9 mouse cellular contexts compared by ENCODE assay signal in the genomic region with DNA sequence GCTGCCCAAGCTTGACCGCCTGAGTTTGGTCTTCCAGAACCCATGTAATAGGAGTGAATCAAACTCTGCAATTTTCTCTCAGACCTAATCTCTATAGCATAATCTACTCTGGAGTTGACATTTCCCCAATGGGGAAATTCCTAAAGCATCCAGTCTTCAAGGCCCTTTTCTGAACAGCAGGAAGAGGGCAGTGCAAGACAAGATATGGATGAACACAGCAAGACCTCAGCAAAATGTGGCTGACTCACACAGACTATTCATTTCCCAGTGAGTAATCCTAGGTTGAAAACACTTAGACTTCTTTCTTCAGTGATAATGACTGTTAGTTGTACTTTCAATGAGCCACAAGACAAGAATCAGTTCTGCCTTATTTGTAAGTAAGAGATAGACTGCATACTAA. TPM values are rescaled to one million over a fixed set of nuclear protein-coding genes. Genes with fewer than 3 reads are reported as not detected.
A peak's percentile ranks its signal among the peaks of the same experiment; 100 is the strongest.
DNase-seq lines count a peak whose midpoint lies in the region; ATAC-seq and TF ChIP-seq lines count a peak whose summit lies in the region.
"Had no signal": no experiment of that assay in that cellular context is flagged by ENCODE, and none has a peak within 500 bp of the region (broad histone marks: within the 10 kb centered on the region; RNA-seq: fewer than 3 reads in every experiment).

No protein-coding gene starts in this region.

- TF ChIP-seq CTCF in cortical plate, adult 2 months (IDR thresholded peaks at IDR 0.05; ENCODE audit: extremely low read depth, insufficient read depth, low read length) = peak; percentile 86

- no peak overlapping the region for H3K27ac ChIP-seq in forebrain, embryonic 15.5 days (replicated peaks)
- no peak overlapping the region for H3K27ac ChIP-seq in forebrain, embryonic 12.5 days
- no peak overlapping the region for H3K27ac ChIP-seq in cortical plate, adult 2 months (ENCODE audit: insufficient read depth, low read length)
- H3K27ac ChIP-seq: neural tube, embryonic 13.5 days had no signal

- no peak overlapping the region for H3K4me3 ChIP-seq in forebrain, embryonic 15.5 days
- no peak overlapping the region for H3K4me3 ChIP-seq in forebrain, embryonic 12.5 days (replicated peaks)
- no peak overlapping the region for H3K4me3 ChIP-seq in cortical plate, adult 2 months (ENCODE audit: insufficient read depth, low read length)
- H3K4me3 ChIP-seq: neural tube, embryonic 13.5 days had no signal

- H3K9me3 ChIP-seq in forebrain, embryonic 15.5 days = no peaks in the 10 kb centered on the region
- H3K9me3 ChIP-seq in forebrain, embryonic 12.5 days = no peaks in the 10 kb centered on the region
- H3K9me3 ChIP-seq: neural tube, embryonic 13.5 days had no signal

- H3K36me3 ChIP-seq in forebrain, embryonic 15.5 days = no peaks in the 10 kb centered on the region
- H3K36me3 ChIP-seq in forebrain, embryonic 12.5 days (replicated peaks) = no peaks in the 10 kb centered on the region
- H3K36me3 ChIP-seq: neural tube, embryonic 13.5 days had no signal

- no peaks in the 10 kb centered on the region for H3K4me1 ChIP-seq in forebrain, embryonic 15.5 days
- no peaks in the 10 kb centered on the region for H3K4me1 ChIP-seq in forebrain, embryonic 12.5 days
- H3K4me1 ChIP-seq in cortical plate, adult 2 months (ENCODE audit: control insufficient read depth, insufficient read depth, low read length) = no peaks in the 10 kb centered on the region
- H3K4me1 ChIP-seq: neural tube, embryonic 13.5 days had no signal

- ATAC-seq in forebrain, embryonic 15.5 days (replicated peaks) = peak; percentile 53; the same call in 1 of the 2 replicates
- ATAC-seq in forebrain, embryonic 12.5 days (ENCODE audit: low FRiP score) = no peak

- no peak overlapping the region for H3K4me2 ChIP-seq in forebrain, embryonic 15.5 days (replicated peaks)
- H3K4me2 ChIP-seq in forebrain, embryonic 12.5 days = no peak overlapping the region
- H3K4me2 ChIP-seq: neural tube, embryonic 13.5 days had no signal

- no peaks in the 10 kb centered on the region for H3K27me3 ChIP-seq in forebrain, embryonic 15.5 days
- no peaks in the 10 kb centered on the region for H3K27me3 ChIP-seq in forebrain, embryonic 12.5 days
- H3K27me3 ChIP-seq: neural tube, embryonic 13.5 days had no signal

- no peak for TF ChIP-seq POLR2A in cortical plate, adult 2 months (IDR thresholded peaks at IDR 0.05; ENCODE audit: extremely low read depth, insufficient read depth, low read length)

- WGBS in forebrain, embryonic 15.5 days = 88% methylated on average over 1 of the region's 1 CpGs
- WGBS in forebrain, embryonic 12.5 days = 75% methylated on average over 1 of the region's 1 CpGs

- no peak overlapping the region for H3K9ac ChIP-seq in forebrain, embryonic 15.5 days (replicated peaks)
- no peak overlapping the region for H3K9ac ChIP-seq in forebrain, embryonic 12.5 days
- H3K9ac ChIP-seq: neural tube, embryonic 13.5 days had no signal

- DNase-seq in urinary bladder, adult 18-20 months (ENCODE audit: low spot score in 2 of 2) = peak; percentile 5 to 50
- DNase-seq in urinary bladder, postnatal 4 days (ENCODE audit: low spot score in 2 of 2) = no peak
- peak; percentile 41 to 74 for DNase-seq in layer of hippocampus, adult 18-20 months (ENCODE audit: low spot score in 2 of 2)
- DNase-seq in retina, adult 2 months (ENCODE audit: low read depth, low spot score) = peak; percentile 36
- DNase-seq in gastrocnemius, postnatal 4 days (ENCODE audit: low spot score in 2 of 2) = no peak

RNA-seq across cellular contexts. Expression of a gene that starts 26.7 kb away (rescaled TPM):
- 9.1 and 10.0 TPM in 2 replicates for polyA plus RNA-seq in forebrain, embryonic 15.5 days (2015; fragmentation: Nextera tagmentation; extraction: Ambion mirVana)
- 6.2 and 9.4 TPM in 2 replicates for polyA plus RNA-seq in forebrain, embryonic 12.5 days (2016; fragmentation: Nextera tagmentation; extraction: Ambion mirVana)
- polyA plus RNA-seq in cortical plate, adult 2 months (2012; rRNA removed) = 35.6 and 38.6 TPM in 2 replicates
- total RNA-seq in layer of hippocampus, adult 18-20 months (2021) = 10 to 100 TPM; 20.9 to 23.6 TPM
- total RNA-seq in gastrocnemius, postnatal 4 days (2021) = 10 to 100 TPM; 22.5 to 23.2 TPM

Comparison
In these comparisons a context has a peak if more than half of its experiments do, and no peak if none do; other contexts are left out.
1. DNase-seq: peak in urinary bladder, adult 18-20 months (2 of 2), layer of hippocampus, adult 18-20 months (2 of 2) and retina, adult 2 months (single experiment); none in urinary bladder, postnatal 4 days (0 of 2) and gastrocnemius, postnatal 4 days (0 of 2).